Mouse (Mus musculus) adrenal gland, adult 2 months (tissue): ENCODE data around the gene Nipal4. TPM values are rescaled to one million over a fixed set of nuclear protein-coding genes. Genes with fewer than 3 reads are reported as not detected.
"Not testable (repeated sequence)": the region's sequence is repeated elsewhere in the genome, so short reads cannot be mapped to it uniquely, and the experiment has no call there.

Source experiments
- DNase-seq: peaks from one replicate; pipeline ENCODE4 v3.0.0; 2021
- long read RNA-seq: library from polyadenylated mRNA; stranded (forward); transcript quantifications from one replicate; pipeline ENCODE4 v2.0.0, GENCODE M21; 2021
- polyA plus RNA-seq: library from polyadenylated mRNA; depleted of rRNA; stranded (reverse); fragments of >200 nt; gene quantifications from 2 replicates; pipeline ENCODE4 v1.2.3, GENCODE M21; 2012; rRNA removed
- total RNA-seq, 2 experiments: library from RNA; stranded (reverse); gene quantifications; 2 replicates each; pipeline ENCODE4 v1.2.3; 2021

The Nipal4 gene
- not detected for total RNA-seq
- polyA plus RNA-seq, result 0.04 and 0.07 TPM in 2 replicates
- long read RNA-seq, partial matches to known transcripts, result 0 of 1 reads
- long read RNA-seq, other reads (novel, unspliced or antisense), result 0 of 1 reads

GRCm38 (mm10) chr11:46165866-46166585 is at the start of gene Nipal4:
TSS of gene Nipal4 (minus strand) at chr11:46166508.
- DNase-seq, result peak; percentile 35

GRCm38 (mm10) chr11:46215354-46215753 is 49.0 kb upstream of the Nipal4 start:
- peak; percentile 50 for DNase-seq

- no peak for DNase-seq
Measured at GRCm38 (mm10) chr11:46214368-46215230, 48.3 kb upstream of the Nipal4 start.

GRCm38 (mm10) chr11:46213844-46214243 is 47.5 kb upstream of the Nipal4 start:
- DNase-seq, result no peak

GRCm38 (mm10) chr11:46211858-46212257 is 45.5 kb upstream of the Nipal4 start:
- no peak for DNase-seq

- DNase-seq, result no peak
Measured at GRCm38 (mm10) chr11:46209884-46210283, 43.6 kb upstream of the Nipal4 start.

GRCm38 (mm10) chr11:46205639-46206409 is 39.5 kb upstream of the Nipal4 start:
- no peak for DNase-seq

GRCm38 (mm10) chr11:46204841-46205240 is 38.5 kb upstream of the Nipal4 start:
- no peak for DNase-seq

GRCm38 (mm10) chr11:46202547-46202887 is 36.2 kb upstream of the Nipal4 start:
- no peak for DNase-seq

- DNase-seq, result no peak
Measured at GRCm38 (mm10) chr11:46201636-46202546, 35.6 kb upstream of the Nipal4 start.

GRCm38 (mm10) chr11:46200664-46201063 is 34.4 kb upstream of the Nipal4 start:
- no peak for DNase-seq

- DNase-seq, result no peak
Measured at GRCm38 (mm10) chr11:46194175-46194574, 27.9 kb upstream of the Nipal4 start.

- no peak for DNase-seq
Measured at GRCm38 (mm10) chr11:46188283-46188682, 22.0 kb upstream of the Nipal4 start.

- DNase-seq, result no peak
Measured at GRCm38 (mm10) chr11:46185486-46185885, 19.2 kb upstream of the Nipal4 start.

GRCm38 (mm10) chr11:46184946-46185345 is 18.6 kb upstream of the Nipal4 start:
- no peak for DNase-seq

GRCm38 (mm10) chr11:46182031-46182430 is 15.7 kb upstream of the Nipal4 start:
- not testable (repeated sequence) for DNase-seq

GRCm38 (mm10) chr11:46177246-46178043 is 11.1 kb upstream of the Nipal4 start:
- DNase-seq, result no peak

- no peak for DNase-seq
Measured at GRCm38 (mm10) chr11:46176155-46176554, 9.8 kb upstream of the Nipal4 start.

- no peak for DNase-seq
Measured at GRCm38 (mm10) chr11:46172128-46172527, 5.8 kb upstream of the Nipal4 start.

GRCm38 (mm10) chr11:46169908-46170307 is 3.6 kb upstream of the Nipal4 start:
- no peak for DNase-seq
